Mouse (Mus musculus): ENCODE measurements around the gene Calr3. TPM values are rescaled to one million over a fixed set of nuclear protein-coding genes. Genes with fewer than 3 reads are reported as not detected.
A peak's percentile ranks its signal among the peaks of the same experiment; 100 is the strongest.

Calr3 gene
- polyA plus RNA-seq (2016; fragmentation: Nextera tagmentation; extraction: Ambion mirVana): 1.4 and 1.7 TPM in 2 replicates

DNA sequence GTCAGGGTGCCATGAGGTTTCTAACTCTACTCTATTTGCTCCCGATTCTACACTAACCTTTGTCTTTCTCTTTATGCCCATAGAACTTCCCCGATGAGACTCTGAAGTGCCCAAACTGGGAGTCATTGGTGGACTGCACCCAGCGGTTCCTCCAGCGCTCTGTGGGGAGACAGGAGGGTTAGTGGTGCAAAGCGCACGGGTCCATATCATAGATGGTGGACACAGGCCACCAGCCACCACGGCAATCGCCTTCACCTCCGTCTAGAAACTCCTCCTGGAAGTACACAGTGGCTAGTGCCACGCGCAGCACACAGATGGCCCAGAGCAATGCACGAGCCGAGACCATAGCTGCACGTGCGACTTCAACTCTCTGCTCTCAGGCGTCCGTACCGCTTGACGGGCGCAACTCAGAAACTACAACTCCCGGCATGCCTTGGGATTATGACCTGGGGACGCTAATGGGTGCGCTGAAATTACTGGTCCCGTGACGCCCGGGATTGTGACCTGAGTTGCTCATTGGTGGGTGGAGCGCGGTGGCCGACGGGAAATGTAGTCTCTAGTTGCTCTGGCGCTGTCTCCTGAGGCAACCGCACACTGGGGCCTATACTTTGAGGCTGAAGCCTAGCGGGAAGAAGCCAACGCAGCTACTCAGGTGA, at the start of gene Calr3, which contains the start of gene 1700030K09Rik:
Calr3 (minus strand) TSS at position 533 of the 656 bp plus-strand sequence.
1700030K09Rik (plus strand) TSS at position 543 of the 656 bp plus-strand sequence.
- H3K36me3 ChIP-seq: peaks cover 13% of the 10 kb centered on the region
- H3K4me3 ChIP-seq: peak within 1 kb of the TSS; percentile 46
- H3K4me2 ChIP-seq (replicated peaks): peak within 1 kb of the TSS; percentile 52
- peak within 1 kb of the TSS; percentile 62 for H3K9ac ChIP-seq
- no peaks in the 10 kb centered on the region for H3K4me1 ChIP-seq
- H3K27me3 ChIP-seq: no peaks in the 10 kb centered on the region
- peak; percentile 98 for ATAC-seq (ENCODE audit: insufficient number of reproducible peaks, insufficient read depth, low FRiP score, low TSS enrichment)
- H3K27ac ChIP-seq: no peak within 1 kb of the TSS
- no peaks in the 10 kb centered on the region for H3K9me3 ChIP-seq
- WGBS: 6% methylated on average over 34 of the region's 34 CpGs

DNA sequence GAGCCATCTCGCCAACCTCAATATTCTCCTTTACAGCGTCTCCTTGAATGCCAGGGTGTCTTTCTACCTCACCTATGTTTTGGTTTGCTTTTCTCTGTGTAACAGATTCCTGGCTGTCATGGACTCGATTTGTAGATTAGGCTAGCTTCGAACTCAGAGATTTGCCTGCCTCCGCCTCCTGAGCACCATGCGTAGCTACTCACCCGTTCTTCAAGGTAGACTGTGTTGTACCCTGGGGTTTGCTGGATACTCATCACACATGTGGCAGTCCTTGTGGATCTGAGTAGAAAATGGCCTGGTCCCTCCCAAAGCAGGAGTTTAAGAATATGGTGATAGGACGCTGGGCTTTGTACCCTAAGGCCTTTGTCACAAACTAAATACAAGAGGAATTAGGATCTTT, 49.7 kb upstream of the Calr3 start:
- 14% methylated on average over 8 of the region's 8 CpGs for WGBS
- no peak for ATAC-seq (ENCODE audit: insufficient number of reproducible peaks, insufficient read depth, low FRiP score, low TSS enrichment)
- peak overlapping the region; percentile 70 for H3K9ac ChIP-seq
- H3K4me1 ChIP-seq: peaks cover 24% of the 10 kb centered on the region
- peaks cover 36% of the 10 kb centered on the region for H3K36me3 ChIP-seq
- H3K27ac ChIP-seq: peak overlapping the region; percentile 66; the same call in 1 of the 2 replicates
- no peaks in the 10 kb centered on the region for H3K9me3 ChIP-seq
- peak overlapping the region; percentile 91 for H3K4me3 ChIP-seq
- H3K27me3 ChIP-seq: no peaks in the 10 kb centered on the region
- H3K4me2 ChIP-seq (replicated peaks): peak overlapping the region; percentile 89

DNA sequence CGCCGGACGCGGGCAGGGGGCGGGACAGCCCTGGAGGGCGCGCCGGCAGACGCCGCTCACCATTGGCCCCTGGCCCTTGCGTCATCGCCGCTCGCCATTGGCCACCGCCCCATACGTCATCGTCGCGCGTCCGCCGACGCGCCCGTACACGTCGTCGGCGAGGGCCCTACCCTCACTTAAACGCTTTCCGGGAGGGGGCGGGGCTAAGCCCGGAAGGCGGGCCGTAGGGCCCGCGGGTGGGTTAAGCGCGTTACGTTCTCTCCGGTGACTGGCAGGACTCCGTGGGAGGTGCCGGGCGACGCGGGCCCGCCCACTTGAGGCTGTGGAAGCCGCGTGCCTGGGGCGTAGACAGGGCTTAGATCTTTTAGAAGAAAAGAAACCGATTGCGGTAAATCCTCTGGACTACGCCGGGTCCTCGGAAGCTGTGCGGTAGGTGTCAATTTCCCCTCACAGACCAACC, 49.0 kb upstream of the Calr3 start:
- peaks cover 43% of the 10 kb centered on the region for H3K36me3 ChIP-seq

DNA sequence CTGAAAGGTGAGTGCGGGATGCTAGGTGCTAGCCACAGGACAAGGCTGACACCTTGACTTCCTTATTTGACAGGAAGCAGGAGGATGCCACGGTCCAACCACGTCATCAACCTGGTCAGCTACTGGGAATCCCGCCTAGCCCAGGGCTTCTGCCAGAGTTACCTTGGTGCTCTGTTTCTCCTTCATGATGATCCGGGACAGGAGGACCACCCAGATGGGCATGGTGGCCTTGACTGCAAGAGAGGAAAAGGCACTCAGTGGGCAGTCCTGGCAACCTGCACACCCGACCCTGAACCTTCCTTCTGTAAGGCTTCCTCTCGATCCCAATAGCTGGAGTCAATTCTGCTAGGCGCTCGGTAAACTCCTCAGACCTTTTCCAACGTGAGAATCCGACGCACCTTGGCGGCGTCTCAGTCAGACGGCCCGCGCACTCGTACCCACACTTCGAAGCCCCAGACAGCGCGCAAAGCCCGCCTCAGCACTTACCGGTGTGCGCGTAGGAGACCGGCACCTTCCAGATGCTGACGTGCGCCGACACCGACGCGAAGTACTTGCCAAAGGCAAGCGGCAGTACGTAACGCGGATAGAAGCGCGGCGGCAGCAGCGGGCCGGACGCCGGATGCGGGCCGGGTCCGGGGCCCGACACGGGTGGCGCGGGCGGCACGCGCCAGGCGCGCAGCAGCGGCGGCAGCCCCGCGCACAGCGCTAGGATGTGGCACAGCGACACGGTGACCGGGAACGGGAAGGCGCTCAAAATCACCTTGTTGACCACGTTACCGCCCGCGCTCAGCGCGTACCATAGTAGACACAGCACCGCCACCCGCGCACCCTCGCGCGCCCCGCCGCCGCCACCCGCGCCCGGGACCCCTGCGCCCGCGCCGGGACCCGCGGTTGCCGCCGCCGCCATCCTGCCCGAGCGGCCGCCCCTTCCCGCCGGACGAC, 48.3 kb upstream of the Calr3 start, which contains the start of gene Slc35e1:
Slc35e1 (minus strand) TSS at position 935 of the 942 bp plus-strand sequence.
- Histone ChIP-seq H3K36me3 (peaks cover 46% of the 10 kb centered on the region), H3K27me3 (no peaks in the 10 kb centered on the region), H3K4me1 (peaks cover 24% of the 10 kb centered on the region), H3K4me2 (replicated peaks) (peak within 1 kb of the TSS; percentile 89), H3K4me3 (peak within 1 kb of the TSS; percentile 91), H3K9ac (peak within 1 kb of the TSS; percentile 92), H3K27ac (peak within 1 kb of the TSS; percentile 72), H3K9me3 (no peaks in the 10 kb centered on the region)
- no peak; the same call in 1 of the 2 replicates for ATAC-seq (ENCODE audit: insufficient number of reproducible peaks, insufficient read depth, low FRiP score, low TSS enrichment)
- WGBS: 1% methylated on average over 94 of the region's 98 CpGs

More for the DNA sequence above, 49.0 kb upstream of the Calr3 start:
- peak; percentile 96 for ATAC-seq (ENCODE audit: insufficient number of reproducible peaks, insufficient read depth, low FRiP score, low TSS enrichment)
- H3K4me1 ChIP-seq: peaks cover 24% of the 10 kb centered on the region
- H3K4me3 ChIP-seq: peak overlapping the region; percentile 91
- H3K9ac ChIP-seq: peak overlapping the region; percentile 92
- H3K27me3 ChIP-seq: no peaks in the 10 kb centered on the region
- peak overlapping the region; percentile 89 for H3K4me2 ChIP-seq (replicated peaks)
- H3K9me3 ChIP-seq: no peaks in the 10 kb centered on the region
- peak overlapping the region; percentile 72 for H3K27ac ChIP-seq
- WGBS: under 1% methylated on average over 55 of the region's 56 CpGs

DNA sequence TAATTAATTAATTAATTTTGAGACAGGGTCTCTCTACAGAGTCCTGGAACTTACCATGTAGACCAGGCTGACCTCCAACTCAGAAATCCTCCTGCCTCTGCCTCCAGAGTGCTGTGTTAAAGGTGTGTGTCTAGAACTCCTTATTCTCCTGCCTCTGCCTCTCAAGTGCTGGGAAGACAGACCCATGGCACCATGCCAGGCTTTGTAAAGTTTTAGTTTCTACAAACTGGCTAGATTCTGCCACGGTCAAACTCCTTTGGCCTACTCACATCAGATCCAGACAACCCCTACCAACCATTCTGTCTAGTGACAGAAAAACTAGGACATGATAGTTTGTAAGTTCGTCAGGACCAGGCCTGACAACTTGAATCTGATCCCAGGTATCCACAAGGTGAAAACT, 47.3 kb upstream of the Calr3 start:
- WGBS: 86% methylated on average over 2 of the region's 2 CpGs
- no peak overlapping the region for H3K27ac ChIP-seq
- H3K4me1 ChIP-seq: peaks cover 24% of the 10 kb centered on the region
- no peak for ATAC-seq (ENCODE audit: insufficient number of reproducible peaks, insufficient read depth, low FRiP score, low TSS enrichment)
- peak overlapping the region; percentile 91 for H3K4me3 ChIP-seq
- no peaks in the 10 kb centered on the region for H3K27me3 ChIP-seq
- peak overlapping the region; percentile 89 for H3K4me2 ChIP-seq (replicated peaks)
- H3K9ac ChIP-seq: peak overlapping the region; percentile 92; the same call in 1 of the 2 replicates
- H3K36me3 ChIP-seq: peaks cover 43% of the 10 kb centered on the region
- H3K9me3 ChIP-seq: no peaks in the 10 kb centered on the region

DNA sequence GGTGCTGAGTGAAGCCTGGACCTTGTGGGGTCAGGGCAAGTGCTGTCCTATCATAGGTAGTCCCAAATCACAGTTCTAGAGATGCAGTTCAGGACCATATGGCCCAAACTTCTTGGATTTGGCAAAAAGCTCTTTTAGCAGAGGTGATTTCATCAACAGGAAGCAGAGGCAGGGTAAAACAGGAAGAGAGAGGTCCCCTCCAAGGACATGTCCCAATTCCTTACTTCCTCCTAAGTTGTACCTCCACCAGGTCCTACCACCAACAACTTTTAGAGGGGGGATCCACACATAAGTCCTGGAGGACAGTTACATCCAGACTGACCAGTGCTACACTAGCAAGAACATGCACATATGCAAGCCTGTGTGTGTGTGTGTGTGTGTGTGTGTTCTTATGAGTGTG, 43.3 kb upstream of the Calr3 start:
- H3K4me2 ChIP-seq (replicated peaks): no peak overlapping the region
- no peak overlapping the region for H3K4me3 ChIP-seq
- peaks cover 58% of the 10 kb centered on the region for H3K36me3 ChIP-seq
- H3K9ac ChIP-seq: no peak overlapping the region
- peaks cover 14% of the 10 kb centered on the region for H3K4me1 ChIP-seq
- no peaks in the 10 kb centered on the region for H3K27me3 ChIP-seq
- H3K27ac ChIP-seq: no peak overlapping the region
- H3K9me3 ChIP-seq: no peaks in the 10 kb centered on the region
- ATAC-seq (ENCODE audit: insufficient number of reproducible peaks, insufficient read depth, low FRiP score, low TSS enrichment): no peak

DNA sequence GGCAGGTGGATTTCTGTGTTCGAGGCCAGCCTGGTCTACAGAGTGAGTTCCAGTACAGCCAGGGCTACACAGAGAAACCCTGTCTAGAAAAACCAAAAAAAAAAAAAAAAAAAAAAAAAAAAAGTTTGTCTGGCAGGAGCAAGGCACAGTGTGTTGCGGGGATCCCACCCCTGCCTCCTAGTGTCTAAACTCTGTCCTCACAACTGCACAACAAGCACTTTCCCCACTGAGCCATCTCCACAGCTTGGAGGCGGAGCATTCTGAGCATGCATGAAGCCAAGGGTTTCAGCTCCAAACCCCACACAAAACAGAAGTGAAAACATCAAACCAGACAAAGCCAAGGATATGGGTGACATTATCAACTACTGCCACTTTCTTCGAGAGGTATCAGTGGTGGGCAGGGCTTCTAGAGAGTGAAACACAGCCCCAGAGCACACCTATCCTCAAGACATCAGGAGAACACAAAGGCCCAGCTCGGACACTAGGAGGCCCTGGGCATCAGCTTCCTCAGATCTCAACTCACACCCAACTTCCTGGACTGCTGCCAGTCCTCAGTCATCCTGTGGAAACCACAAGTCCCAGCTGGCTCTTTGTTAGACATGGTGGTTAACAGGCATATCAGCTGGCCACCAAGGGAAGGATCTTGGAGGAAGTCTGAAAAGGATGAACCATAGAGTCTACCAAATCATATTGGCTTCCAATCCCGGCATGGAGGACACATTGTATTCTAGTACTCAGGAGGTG, 42.0 kb upstream of the Calr3 start:
- Histone ChIP-seq H3K4me2 (replicated peaks) (no peak overlapping the region), H3K9me3 (no peaks in the 10 kb centered on the region), H3K27me3 (no peaks in the 10 kb centered on the region), H3K4me3 (no peak overlapping the region), H3K36me3 (peaks cover 60% of the 10 kb centered on the region), H3K27ac (no peak overlapping the region), H3K9ac (no peak overlapping the region), H3K4me1 (peaks cover 5% of the 10 kb centered on the region)
- WGBS: 90% methylated on average over 6 of the region's 6 CpGs
- no peak for ATAC-seq (ENCODE audit: insufficient number of reproducible peaks, insufficient read depth, low FRiP score, low TSS enrichment)

DNA sequence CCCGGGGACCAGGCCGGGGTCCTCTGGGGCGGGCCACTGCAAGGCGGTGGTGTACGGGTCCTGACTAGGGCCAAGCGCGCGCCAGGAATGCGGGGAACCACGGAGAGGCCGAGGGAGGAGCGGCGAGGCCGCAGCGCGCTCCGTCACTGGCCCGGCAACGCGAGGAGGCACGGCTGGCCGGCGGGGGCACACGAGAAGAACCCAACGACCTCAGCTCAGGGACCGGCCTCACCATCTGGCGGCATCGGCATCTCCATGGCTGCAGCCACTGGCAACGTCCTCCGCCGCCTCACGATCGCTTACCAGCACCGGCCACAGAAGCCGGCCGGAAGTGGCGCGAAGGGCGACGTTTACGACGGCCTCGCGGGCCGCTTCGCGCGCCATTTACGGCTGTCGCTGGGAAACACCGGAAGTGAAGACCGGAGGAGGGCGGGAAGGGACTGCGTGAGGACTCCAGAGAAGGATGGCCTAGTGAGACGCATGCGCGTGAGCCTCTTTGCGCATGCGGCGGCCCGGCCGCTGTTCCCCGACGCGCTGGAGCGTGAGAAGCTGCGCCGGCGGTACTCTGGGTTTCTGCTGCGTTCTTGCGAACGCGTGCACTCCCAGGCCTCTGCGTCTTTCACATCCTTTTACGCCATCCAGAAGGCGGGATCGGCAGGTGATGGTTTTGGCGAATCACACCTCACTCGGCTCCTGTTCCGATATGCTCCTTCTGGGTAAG, 31.3 kb upstream of the Calr3 start, which contains the start of gene Cherp:
Cherp (minus strand) TSS at position 401 of the 721 bp plus-strand sequence.
- H3K4me2 ChIP-seq (replicated peaks): peak within 1 kb of the TSS; percentile 95
- peaks cover 13% of the 10 kb centered on the region for H3K4me1 ChIP-seq
- no peaks in the 10 kb centered on the region for H3K9me3 ChIP-seq
- H3K36me3 ChIP-seq: peaks cover 32% of the 10 kb centered on the region
- peak within 1 kb of the TSS; percentile 88 for H3K9ac ChIP-seq
- no peaks in the 10 kb centered on the region for H3K27me3 ChIP-seq
- peak; percentile 93 for ATAC-seq (ENCODE audit: insufficient number of reproducible peaks, insufficient read depth, low FRiP score, low TSS enrichment)
- peak within 1 kb of the TSS; percentile 90 for H3K4me3 ChIP-seq
- WGBS: under 1% methylated on average over 80 of the region's 80 CpGs
- H3K27ac ChIP-seq: peak within 1 kb of the TSS; percentile 89

DNA sequence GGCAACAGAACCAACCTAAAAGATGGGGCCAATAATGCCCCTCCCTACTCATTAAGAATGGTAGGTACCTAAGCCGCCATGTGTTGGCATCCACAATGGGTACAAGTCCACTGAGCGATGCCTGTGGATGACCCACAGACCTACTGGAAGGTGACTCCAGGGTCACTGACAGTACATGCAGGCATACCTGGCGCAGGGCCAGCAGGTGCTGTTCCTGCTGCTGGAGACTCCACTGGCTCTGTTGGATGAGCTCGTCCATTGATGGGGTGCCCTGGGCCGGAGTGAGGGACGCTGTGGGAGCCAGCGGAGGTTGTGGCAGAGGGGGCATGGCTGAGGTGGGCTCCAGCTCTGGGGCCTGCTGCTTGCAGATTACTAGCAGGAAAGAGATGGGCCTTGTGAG, 27.0 kb upstream of the Calr3 start:
- Histone ChIP-seq H3K36me3 (peaks cover 75% of the 10 kb centered on the region), H3K4me3 (no peak overlapping the region), H3K27ac (no peak overlapping the region), H3K9me3 (no peaks in the 10 kb centered on the region), H3K9ac (no peak overlapping the region), H3K4me2 (replicated peaks) (no peak overlapping the region), H3K4me1 (peaks cover 7% of the 10 kb centered on the region; the same call in 1 of the 2 replicates), H3K27me3 (no peaks in the 10 kb centered on the region)
- ATAC-seq (ENCODE audit: insufficient number of reproducible peaks, insufficient read depth, low FRiP score, low TSS enrichment): no peak
- 98% methylated on average over 7 of the region's 7 CpGs for WGBS

DNA sequence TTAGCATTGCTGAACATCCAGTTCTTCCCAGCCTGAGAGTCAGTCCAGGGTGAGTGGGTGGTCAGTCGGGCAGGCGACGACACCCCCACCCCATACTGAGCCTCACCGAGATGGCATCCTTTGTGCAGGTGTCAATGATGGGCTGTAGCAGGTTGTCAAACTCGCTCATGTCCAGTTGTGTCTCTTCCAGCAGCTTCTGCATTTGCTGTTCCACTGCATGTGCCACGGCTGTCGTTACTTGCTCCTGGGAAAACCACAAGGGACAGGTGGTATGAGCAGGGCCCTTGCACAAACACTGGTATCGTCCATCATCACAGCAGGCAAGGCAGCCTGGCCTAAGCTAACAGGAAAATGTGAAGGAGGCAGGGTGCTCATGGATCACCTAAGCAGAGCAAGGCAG, 26.3 kb upstream of the Calr3 start:
- ATAC-seq (ENCODE audit: insufficient number of reproducible peaks, insufficient read depth, low FRiP score, low TSS enrichment): no peak
- Histone ChIP-seq H3K9me3 (no peaks in the 10 kb centered on the region), H3K4me2 (replicated peaks) (no peak overlapping the region), H3K27me3 (no peaks in the 10 kb centered on the region), H3K36me3 (peaks cover 82% of the 10 kb centered on the region), H3K9ac (no peak overlapping the region), H3K27ac (no peak overlapping the region), H3K4me3 (no peak overlapping the region), H3K4me1 (peaks cover 7% of the 10 kb centered on the region; the same call in 1 of the 2 replicates)
- 88% methylated on average over 8 of the region's 8 CpGs for WGBS

All from embryonic facial prominence, embryonic 12.5 days (tissue).